Mouse (Mus musculus) urinary bladder, adult 18-20 months (tissue): ENCODE measurements at regions not wholly inside any gene's neighbourhood (a gene's known extent, or its start where the extent isn't known, plus 50 kb on each side); places are given as distances from the start of the nearest gene placed in this dataset.

Source experiments
- DNase-seq, 2 experiments: peaks; one replicate each; pipeline ENCODE4 v3.0.0; 2022; ENCODE audit warnings: low spot score in 2 of 2, mixed read lengths in 2 of 2

GRCm38 (mm10) chr3:34525730-34526129 is 124.5 kb upstream of the Sox2 start:
- DNase-seq, result no peak

DNA sequence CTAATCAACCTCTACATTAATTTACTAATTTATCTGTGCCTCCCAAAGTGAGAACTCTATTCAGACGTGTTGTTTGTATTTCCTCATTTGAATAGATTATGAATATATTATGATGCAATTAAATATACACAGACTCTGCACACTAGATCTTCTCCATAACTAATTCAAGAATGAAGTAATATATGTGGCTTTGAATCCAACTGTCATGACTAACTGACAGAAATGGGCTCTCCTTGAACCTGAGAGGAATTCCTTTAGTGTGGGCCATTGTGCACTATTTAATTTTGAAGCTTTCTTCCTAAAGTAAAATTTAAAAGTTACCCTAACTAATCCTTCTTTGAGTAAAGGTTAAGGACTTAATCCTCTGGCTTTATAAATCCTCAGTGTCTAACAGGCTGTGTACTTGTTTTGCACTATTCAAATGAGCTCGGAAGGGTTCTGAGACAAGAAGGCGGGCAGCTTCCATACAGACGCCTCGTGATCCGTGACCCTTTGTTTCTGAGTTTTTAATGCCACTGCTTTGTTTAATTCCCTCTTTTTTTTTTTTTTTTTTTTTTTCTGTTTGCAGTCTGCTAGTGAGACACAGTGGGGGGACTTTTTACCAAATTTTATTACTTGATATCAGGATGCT is 128.0 kb upstream of the Sox2 start:
- DNase-seq, result no peak

GRCm38 (mm10) chr3:34521357-34522053 is 128.7 kb upstream of the Sox2 start:
- no peak for DNase-seq

DNA sequence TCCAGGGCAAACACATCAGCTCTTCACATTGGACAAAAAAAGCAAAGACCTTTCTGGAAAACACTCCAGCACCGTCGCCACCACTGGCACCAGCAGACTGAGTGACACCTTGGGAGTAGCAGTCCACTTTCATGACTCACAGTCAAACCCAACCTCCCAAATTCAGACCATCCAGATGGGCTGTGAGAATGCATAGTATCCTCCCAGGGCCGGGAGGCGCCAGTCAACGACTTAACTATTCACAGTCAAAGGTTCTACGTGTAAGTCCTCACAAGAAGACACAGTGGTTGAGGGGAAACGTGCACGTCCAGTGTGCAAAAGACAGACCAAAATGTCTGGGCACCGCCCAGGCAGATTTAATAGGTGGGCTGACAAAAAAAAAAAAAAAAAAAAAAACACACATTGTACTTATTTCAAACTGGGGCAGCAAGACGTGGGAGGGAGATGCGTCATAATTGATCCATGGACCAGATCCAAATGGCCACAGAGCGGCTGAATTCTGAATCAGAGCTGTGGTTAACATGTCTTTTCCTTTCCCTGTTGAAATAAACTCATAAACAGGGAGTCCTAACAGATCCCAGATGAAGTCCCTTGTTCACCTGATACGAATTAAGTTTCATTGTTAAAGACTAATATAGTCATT is 137.6 kb upstream of the Sox2 start:
- DNase-seq, result no peak

DNA sequence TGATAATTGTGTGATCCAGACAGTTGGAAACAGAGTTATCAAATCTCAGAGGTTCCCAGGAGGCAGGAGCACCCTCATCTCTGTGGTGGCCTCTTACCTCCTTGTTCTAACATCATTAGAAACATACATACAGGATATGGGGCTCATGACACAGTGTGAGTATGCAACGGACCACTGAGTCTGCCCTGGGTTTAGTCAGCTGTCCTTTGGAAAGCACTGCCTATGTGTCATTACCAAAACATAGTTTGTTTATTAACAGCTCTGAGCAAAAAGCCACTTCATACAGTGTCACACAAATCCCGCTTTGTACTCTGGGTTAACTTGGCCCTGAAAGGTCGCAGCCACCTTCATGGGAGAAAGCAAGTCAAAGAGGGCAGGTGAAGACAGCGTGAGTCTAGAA is 139.5 kb upstream of the Sox2 start:
- DNase-seq, result no peak

GRCm38 (mm10) chr3:34509160-34509559 is 141.0 kb upstream of the Sox2 start:
- DNase-seq, result no peak

GRCm38 (mm10) chr3:34504573-34504894 is 145.7 kb upstream of the Sox2 start:
- no peak for DNase-seq

- DNase-seq, result no peak
Measured at GRCm38 (mm10) chr3:34503874-34504572, 146.2 kb upstream of the Sox2 start.

- no peak for DNase-seq
Measured at GRCm38 (mm10) chr3:34496839-34497238, 153.4 kb upstream of the Sox2 start.

DNA sequence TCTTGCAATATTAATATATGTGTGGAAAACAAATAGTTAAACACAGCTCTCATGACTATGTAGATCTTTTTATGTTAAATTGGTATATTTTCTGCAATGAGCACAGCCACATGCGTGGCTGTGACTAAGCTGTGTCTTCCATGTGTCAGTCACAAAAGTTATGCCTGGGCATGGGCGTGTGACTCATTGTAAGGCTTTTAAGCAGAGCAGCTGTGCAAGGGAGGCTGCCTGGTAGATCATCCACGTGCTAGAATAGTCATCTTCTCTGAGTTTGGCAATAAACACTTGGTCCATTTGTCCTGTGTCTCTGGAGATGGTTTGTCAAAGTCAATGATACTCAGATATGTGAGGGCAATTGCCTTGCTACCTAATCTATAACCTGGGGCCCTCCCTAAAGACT is 154.6 kb upstream of the Sox2 start:
- no peak for DNase-seq

DNA sequence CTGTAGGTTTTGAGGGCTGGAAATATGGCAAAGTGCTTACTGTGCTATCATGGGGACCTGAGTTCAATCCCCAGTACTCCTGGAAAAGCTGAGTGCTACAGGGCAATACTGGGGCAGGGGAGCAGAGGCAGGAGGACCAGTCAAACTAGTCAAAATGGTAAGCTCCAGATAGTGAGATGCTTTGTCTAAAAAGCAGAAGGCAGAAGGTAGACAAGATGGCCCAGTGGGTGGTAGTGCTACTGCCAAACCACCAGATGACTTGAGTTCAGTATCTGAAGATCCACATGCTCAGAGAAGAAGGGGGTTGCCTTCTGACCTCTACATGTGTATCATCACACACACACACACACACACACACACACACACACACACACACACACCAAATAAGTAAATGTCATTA is 156.3 kb upstream of the Sox2 start:
- no peak for DNase-seq

DNA sequence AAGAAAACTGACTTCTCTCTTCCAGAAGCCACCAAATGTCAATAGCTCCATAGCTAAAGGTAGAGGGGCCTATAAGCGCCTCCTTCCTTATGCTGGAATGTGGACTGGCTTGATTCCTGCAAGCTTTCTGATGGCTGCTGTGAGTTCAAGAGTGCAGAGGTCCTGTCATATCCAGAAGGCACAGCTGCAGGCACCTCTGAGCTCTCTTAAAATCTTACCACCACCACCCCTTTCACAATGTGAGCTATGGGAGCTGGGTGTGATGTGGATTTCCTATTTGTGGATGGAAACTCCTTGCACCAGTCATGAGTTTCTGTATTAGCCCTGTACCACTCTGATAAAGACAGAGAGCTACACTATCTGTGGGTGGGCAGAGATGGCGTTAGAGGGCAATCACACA is 161.2 kb upstream of the Sox2 start:
- no peak for DNase-seq

- DNase-seq, result no peak
Measured at GRCm38 (mm10) chr3:34486441-34487050, 163.7 kb upstream of the Sox2 start.

- no peak for DNase-seq
Measured at GRCm38 (mm10) chr3:34485345-34486223, 164.6 kb upstream of the Sox2 start.

DNA sequence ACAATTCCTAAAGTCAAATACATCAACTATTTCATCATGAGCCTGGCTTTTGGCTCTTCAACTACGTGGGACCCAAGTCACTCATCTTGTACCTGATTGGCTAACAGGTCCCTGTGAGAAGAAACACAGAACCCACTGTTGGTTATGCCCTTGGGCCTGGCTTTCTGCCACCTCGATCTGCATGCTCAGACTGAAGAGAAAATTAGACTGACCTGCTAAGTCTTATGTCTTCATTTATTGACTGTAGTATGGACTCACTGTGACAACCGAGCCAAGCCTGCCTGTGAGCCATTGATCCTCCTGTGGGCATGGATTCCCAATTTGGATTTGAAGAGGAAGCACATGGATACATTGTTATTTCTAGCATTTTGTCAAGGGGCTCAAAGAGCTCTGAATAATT is 166.3 kb upstream of the Sox2 start:
- DNase-seq, result no peak

DNA sequence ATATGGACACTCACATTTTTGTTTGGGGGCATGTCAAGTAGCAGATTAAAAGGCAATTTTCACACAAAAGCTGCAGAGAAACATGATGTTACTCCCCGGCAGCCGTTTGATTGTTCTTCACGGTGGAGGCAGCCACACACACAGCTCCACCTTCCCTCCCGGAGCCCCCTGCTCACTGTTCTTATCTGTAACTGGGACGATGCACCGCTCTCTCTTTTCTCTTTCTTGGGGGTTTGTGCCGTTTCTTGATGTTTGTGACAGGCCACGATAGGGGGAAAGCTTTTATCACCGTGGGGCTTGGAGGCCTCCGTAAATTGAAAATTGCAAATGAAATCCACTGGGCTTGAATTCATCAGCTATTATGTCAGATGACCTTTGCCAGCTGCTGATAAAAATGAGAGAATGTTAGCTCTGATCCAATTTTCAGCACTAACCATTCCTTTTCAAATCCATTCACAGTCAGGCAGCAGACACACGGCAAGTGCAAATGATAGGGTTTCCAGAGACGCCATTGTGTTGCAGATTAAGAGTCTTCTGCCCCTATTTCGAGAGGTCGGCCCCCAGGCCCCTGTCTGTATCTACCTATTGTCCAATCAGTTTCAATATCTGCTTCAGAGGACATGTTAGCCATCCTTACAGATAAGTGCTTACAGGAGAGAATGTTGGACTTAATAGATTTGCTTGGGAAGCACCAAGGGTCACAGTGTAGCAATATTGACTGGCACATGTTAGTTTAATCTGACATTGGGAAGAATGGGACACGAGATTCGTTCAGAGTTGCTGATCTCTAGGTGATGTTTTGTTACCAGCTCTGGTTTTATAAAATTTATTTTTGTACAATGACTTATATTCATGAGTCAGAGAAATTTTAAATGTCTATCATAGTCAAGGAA is 168.1 kb upstream of the Sox2 start:
- no peak for DNase-seq

- no peak for DNase-seq
Measured at GRCm38 (mm10) chr3:34481314-34481713, 168.9 kb upstream of the Sox2 start.

- DNase-seq, result no peak
Measured at GRCm38 (mm10) chr3:34474126-34474525, 176.1 kb upstream of the Sox2 start.

DNA sequence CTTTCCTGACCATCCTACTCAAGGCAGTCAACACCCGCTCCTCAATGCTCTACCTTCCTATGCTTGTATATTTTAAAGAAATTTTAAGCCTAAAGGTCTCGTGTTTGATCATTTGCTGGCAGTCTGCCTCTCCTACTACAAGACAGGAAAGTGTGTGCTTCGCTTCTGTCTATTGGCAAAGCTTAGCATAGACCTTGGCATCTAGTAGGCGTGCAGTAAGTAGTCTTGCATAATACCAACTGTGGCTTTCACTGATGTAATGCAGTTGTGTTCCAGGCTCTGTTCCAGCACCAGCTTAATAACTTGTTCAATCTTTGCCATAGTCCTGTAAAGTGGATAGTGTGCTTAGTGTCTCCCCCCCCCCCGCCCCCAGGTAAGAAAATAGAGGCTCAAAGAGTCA is 179.5 kb upstream of the Sox2 start:
- DNase-seq, result no peak

- no peak for DNase-seq
Measured at GRCm38 (mm10) chr3:34469946-34470345, 180.3 kb upstream of the Sox2 start.
